Mouse (Mus musculus): ENCODE results near the gene Lsm4.

DNA sequence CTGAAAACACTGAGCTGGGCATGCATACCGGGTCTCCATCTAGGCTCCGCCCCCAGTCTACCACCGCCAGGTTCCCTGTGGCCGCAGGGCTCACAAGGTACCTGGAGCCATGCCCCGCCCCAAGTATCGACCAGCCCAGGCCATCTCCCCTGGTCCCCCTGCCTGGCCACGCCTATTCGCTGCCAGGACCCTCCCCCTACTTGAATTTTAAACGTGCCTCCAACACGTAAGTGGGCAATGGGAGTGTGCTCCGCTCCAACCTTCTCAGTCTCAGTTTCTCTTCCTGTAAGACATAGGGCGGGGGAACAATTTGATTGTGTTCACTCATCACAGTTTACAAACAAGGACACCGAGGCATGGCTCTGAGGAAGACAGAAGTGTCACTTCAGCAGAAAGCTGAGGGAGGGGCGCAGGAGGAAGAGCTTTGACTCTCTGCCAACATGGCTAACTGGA, 12.7 kb upstream of the Lsm4 start, which contains the start of gene Pgpep1:
- TF ChIP-seq USF1 (IDR thresholded peaks at IDR 0.05; ENCODE audit: low read depth) = no peak
- no peak for TF ChIP-seq CTCF (IDR thresholded peaks at IDR 0.05; ENCODE audit: control insufficient read depth, insufficient read depth, insufficient read length)
- TF ChIP-seq MAX (IDR thresholded peaks at IDR 0.05) = no peak
- TF ChIP-seq CEBPB (IDR thresholded peaks at IDR 0.05; ENCODE audit: low read depth) = no peak
- no peak for TF ChIP-seq MYOG (IDR thresholded peaks at IDR 0.05; ENCODE audit: control insufficient read depth, extremely low read depth, insufficient read length)
